Mouse (Mus musculus): ENCODE measurements at regions not wholly inside any gene's neighbourhood (a gene's known extent, or its start where the extent isn't known, plus 50 kb on each side); places are given as distances from the start of the nearest gene placed in this dataset.

GRCm38 (mm10) chr14:106318767-106319166 lies 212.8 kb downstream of the Trim52 start:
- TF ChIP-seq CTCF (IDR thresholded peaks at IDR 0.05), result no peak
- TF ChIP-seq POLR2A (IDR thresholded peaks at IDR 0.05; ENCODE audit: insufficient read depth, low read depth, low read length), result no peak
- no peak for TF ChIP-seq EP300 (IDR thresholded peaks at IDR 0.05; ENCODE audit: insufficient read depth, low read depth, low read length)

All from heart, adult 2 months (tissue).